ENCODE assay signal across 9 mouse cellular contexts in the genomic region with DNA sequence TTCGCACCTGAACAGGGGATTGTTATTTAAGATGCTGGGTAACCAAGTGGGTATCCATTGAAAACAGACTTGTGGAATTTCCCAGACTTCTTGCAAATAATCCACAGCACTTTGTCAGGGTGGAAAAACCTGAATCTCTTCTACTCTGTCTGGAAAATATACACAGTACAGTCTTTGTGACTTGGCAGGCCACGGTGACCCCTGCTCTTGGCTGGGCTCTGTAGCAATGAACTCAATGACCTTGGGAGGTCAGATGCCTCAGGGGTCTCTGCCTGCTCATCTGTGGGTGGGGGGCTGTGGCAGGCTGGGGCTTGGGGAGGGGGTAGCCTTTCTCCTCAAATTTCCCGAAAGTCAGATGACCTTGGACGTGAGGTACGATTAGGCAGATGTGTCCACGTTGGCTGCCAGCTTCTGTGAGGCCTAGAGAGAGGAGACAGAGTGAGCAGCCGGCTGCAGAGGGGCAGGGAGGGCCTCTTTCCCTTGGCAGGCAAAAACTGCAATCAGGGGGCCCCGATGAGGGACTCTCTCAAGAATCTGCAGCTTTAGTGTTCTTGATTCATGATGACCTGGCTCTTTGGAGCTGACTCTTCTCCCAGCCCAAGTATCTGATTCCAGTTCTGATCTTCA.
DNase-seq lines count a peak whose midpoint lies in the region; ATAC-seq and TF ChIP-seq lines count a peak whose summit lies in the region.
"Had no signal": no experiment of that assay in that cellular context is flagged by ENCODE, and none has a peak within 500 bp of the region (broad histone marks: within the 10 kb centered on the region; RNA-seq: fewer than 3 reads in every experiment).

No protein-coding gene starts in this region.

- no peaks in the 10 kb centered on the region for H3K9me3 ChIP-seq in heart, postnatal 0 days (replicated peaks; ENCODE audit: control insufficient read depth, low read length)
- H3K9me3 ChIP-seq in embryonic facial prominence, embryonic 12.5 days, result no peaks in the 10 kb centered on the region
- H3K9me3 ChIP-seq in limb, embryonic 13.5 days, result no peaks in the 10 kb centered on the region
- H3K9me3 ChIP-seq in forebrain, embryonic 15.5 days, result no peaks in the 10 kb centered on the region

- no peaks in the 10 kb centered on the region for H3K27me3 ChIP-seq in heart, postnatal 0 days (ENCODE audit: control insufficient read depth, insufficient read depth, low read length)
- no peaks in the 10 kb centered on the region for H3K27me3 ChIP-seq in embryonic facial prominence, embryonic 12.5 days
- H3K27me3 ChIP-seq in limb, embryonic 13.5 days, result no peaks in the 10 kb centered on the region
- H3K27me3 ChIP-seq in forebrain, embryonic 15.5 days, result no peaks in the 10 kb centered on the region

- no peak for TF ChIP-seq CTCF in heart, postnatal 0 days (IDR thresholded peaks at IDR 0.05; ENCODE audit: low read depth)

- DNase-seq in heart, postnatal 0 days (ENCODE audit: low spot score), result peak; percentile 14
- no peak for DNase-seq in heart, postnatal 25 days (ENCODE audit: low spot score)
- peak; percentile 69 for DNase-seq in embryo, embryonic 10 days (ENCODE audit: low spot score)
- no peak for DNase-seq in spleen, adult 18-20 months
- DNase-seq: midbrain, embryonic 14.5 days had no signal

- H3K36me3 ChIP-seq in heart, postnatal 0 days (replicated peaks; ENCODE audit: control insufficient read depth, insufficient read depth, low read length), result no peaks in the 10 kb centered on the region
- no peaks in the 10 kb centered on the region for H3K36me3 ChIP-seq in embryonic facial prominence, embryonic 12.5 days
- H3K36me3 ChIP-seq in limb, embryonic 13.5 days, result no peaks in the 10 kb centered on the region
- no peaks in the 10 kb centered on the region for H3K36me3 ChIP-seq in forebrain, embryonic 15.5 days

- no peak overlapping the region for H3K4me2 ChIP-seq in heart, postnatal 0 days (ENCODE audit: low read depth, low read length)
- H3K4me2 ChIP-seq in embryonic facial prominence, embryonic 12.5 days (replicated peaks), result no peak overlapping the region
- no peak overlapping the region for H3K4me2 ChIP-seq in limb, embryonic 13.5 days (replicated peaks)
- H3K4me2 ChIP-seq in forebrain, embryonic 15.5 days (replicated peaks), result no peak overlapping the region

- H3K4me1 ChIP-seq in heart, postnatal 0 days (ENCODE audit: control insufficient read depth, insufficient read depth), result no peaks in the 10 kb centered on the region
- peaks cover 61% of the 10 kb centered on the region for H3K4me1 ChIP-seq in embryonic facial prominence, embryonic 12.5 days
- peaks cover 73% of the 10 kb centered on the region for H3K4me1 ChIP-seq in limb, embryonic 13.5 days
- peaks cover 5% of the 10 kb centered on the region; the same call in 1 of the 2 replicates for H3K4me1 ChIP-seq in forebrain, embryonic 15.5 days

- WGBS in heart, postnatal 0 days, result 44% methylated on average over 8 of the region's 8 CpGs
- 26% methylated on average over 8 of the region's 8 CpGs for WGBS in embryonic facial prominence, embryonic 12.5 days
- 34% methylated on average over 8 of the region's 8 CpGs for WGBS in limb, embryonic 13.5 days
- WGBS in forebrain, embryonic 15.5 days, result 77% methylated on average over 8 of the region's 8 CpGs

- ATAC-seq in heart, postnatal 0 days (ENCODE audit: insufficient read depth, low read depth), result peak; percentile 43; the same call in 1 of the 2 replicates
- ATAC-seq in embryonic facial prominence, embryonic 12.5 days (ENCODE audit: insufficient number of reproducible peaks, insufficient read depth, low FRiP score, low TSS enrichment), result no peak
- peak; percentile 42; the same call in 1 of the 2 replicates for ATAC-seq in limb, embryonic 13.5 days (ENCODE audit: low FRiP score, low read depth)
- no peak for ATAC-seq in forebrain, embryonic 15.5 days (replicated peaks)

- intact Hi-C loops in heart, postnatal 25 days (cut with DNase I), result no loop called here

- H3K27ac ChIP-seq in heart, postnatal 0 days (ENCODE audit: low read depth), result peak overlapping the region; percentile 63
- H3K27ac ChIP-seq in embryonic facial prominence, embryonic 12.5 days, result peak overlapping the region; percentile 30
- H3K27ac ChIP-seq in limb, embryonic 13.5 days, result peak overlapping the region; percentile 88
- H3K27ac ChIP-seq in forebrain, embryonic 15.5 days (replicated peaks), result no peak overlapping the region

- TF ChIP-seq EP300 in heart, postnatal 0 days (IDR thresholded peaks at IDR 0.05; ENCODE audit: low read depth), result no peak

- H3K4me3 ChIP-seq in heart, postnatal 0 days (ENCODE audit: low read depth, low read length), result no peak overlapping the region
- H3K4me3 ChIP-seq in embryonic facial prominence, embryonic 12.5 days, result no peak overlapping the region
- no peak overlapping the region for H3K4me3 ChIP-seq in limb, embryonic 13.5 days
- no peak overlapping the region for H3K4me3 ChIP-seq in forebrain, embryonic 15.5 days
- H3K4me3 ChIP-seq: erythroblast, embryonic 14.5 days had no signal

- H3K9ac ChIP-seq in heart, postnatal 0 days (replicated peaks; ENCODE audit: low read depth, low read length), result no peak overlapping the region
- no peak overlapping the region for H3K9ac ChIP-seq in embryonic facial prominence, embryonic 12.5 days
- peak overlapping the region; percentile 26; the same call in 1 of the 2 replicates for H3K9ac ChIP-seq in limb, embryonic 13.5 days
- H3K9ac ChIP-seq in forebrain, embryonic 15.5 days (replicated peaks), result no peak overlapping the region

Comparison
In these comparisons a context has a peak if more than half of its experiments do, and no peak if none do; other contexts are left out.
1. DNase-seq: peak in heart, postnatal 0 days (single experiment) and embryo, embryonic 10 days (single experiment); none in heart, postnatal 25 days (single experiment) and spleen, adult 18-20 months (0 of 2).
2. ATAC-seq: peak in heart, postnatal 0 days (single experiment) and limb, embryonic 13.5 days (single experiment); none in embryonic facial prominence, embryonic 12.5 days (single experiment) and forebrain, embryonic 15.5 days (single experiment).